Comparison of ENCODE assay signal across 24 mouse cellular contexts in the genomic region with DNA sequence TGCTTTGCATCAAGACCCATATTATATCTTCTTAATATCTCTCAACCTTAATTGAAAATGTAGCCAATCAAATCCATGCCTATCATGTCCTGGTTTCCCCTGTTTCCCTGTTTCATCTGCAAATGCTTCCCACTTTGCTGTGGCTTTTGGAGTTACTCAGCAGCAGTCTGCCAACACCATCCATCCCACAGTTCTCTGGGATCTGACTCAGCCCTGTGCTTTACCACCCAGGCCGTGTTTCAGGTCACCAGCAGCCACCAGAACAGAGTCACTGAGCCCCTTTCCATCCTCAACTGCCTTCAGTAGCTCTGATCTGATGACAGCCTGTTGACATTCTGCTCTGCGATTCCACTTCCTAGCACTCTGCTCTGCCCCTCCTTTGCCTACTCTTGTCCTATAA.
"Had no signal": no experiment of that assay in that cellular context is flagged by ENCODE, and none has a peak within 500 bp of the region (broad histone marks: within the 10 kb centered on the region; RNA-seq: fewer than 3 reads in every experiment).

No protein-coding gene starts in this region.

- ATAC-seq: inflammation-experienced regulatory T-cells, adult 6 months; intestine, embryonic 15.5 days; intestine, postnatal 0 days had no signal

- H3K36me3 ChIP-seq: heart, embryonic 10.5 days; heart, embryonic 12.5 days; hindbrain, embryonic 15.5 days; intestine, embryonic 15.5 days; limb, embryonic 10.5 days; limb, embryonic 12.5 days; liver, embryonic 13.5 days; liver, embryonic 15.5 days had no signal

- H3K4me1 ChIP-seq: heart, embryonic 10.5 days; heart, embryonic 12.5 days; hindbrain, embryonic 13.5 days; hindbrain, embryonic 15.5 days; intestine, embryonic 15.5 days; limb, embryonic 10.5 days; limb, embryonic 12.5 days; liver, embryonic 13.5 days; liver, embryonic 15.5 days had no signal

- H3K9ac ChIP-seq: heart, embryonic 12.5 days; hindbrain, embryonic 13.5 days; hindbrain, embryonic 15.5 days; intestine, embryonic 15.5 days; limb, embryonic 12.5 days; liver, embryonic 13.5 days; liver, embryonic 15.5 days had no signal

- H3K27ac ChIP-seq: heart, embryonic 10.5 days; hindbrain, embryonic 13.5 days; hindbrain, embryonic 15.5 days; intestine, embryonic 15.5 days; left cerebral cortex, adult 2 months; limb, embryonic 10.5 days; limb, embryonic 12.5 days; liver, embryonic 13.5 days; liver, embryonic 15.5 days had no signal

- H3K4me2 ChIP-seq: heart, embryonic 12.5 days; hindbrain, embryonic 13.5 days; hindbrain, embryonic 15.5 days; intestine, embryonic 15.5 days; limb, embryonic 12.5 days; liver, embryonic 11.5 days; liver, embryonic 13.5 days; liver, embryonic 15.5 days had no signal

- H3K27me3 ChIP-seq: heart, embryonic 12.5 days; hindbrain, embryonic 13.5 days; hindbrain, embryonic 15.5 days; intestine, embryonic 15.5 days; limb, embryonic 12.5 days; liver, embryonic 13.5 days; liver, embryonic 15.5 days had no signal

- DNase-seq: gastrocnemius, postnatal 14 days; gastrocnemius, postnatal 36 days; heart, adult 18-20 months; heart, postnatal 10 days; kidney, adult 18-20 months; kidney, adult 8-10 months; kidney, postnatal 10 days; kidney, postnatal 25 days; kidney, postnatal 4 days; layer of hippocampus, adult 9-11 months; liver; liver, embryonic 13.5 days had no signal

- H3K9me3 ChIP-seq: heart, embryonic 10.5 days; heart, embryonic 12.5 days; hindbrain, embryonic 13.5 days; hindbrain, embryonic 15.5 days; intestine, embryonic 15.5 days; limb, embryonic 10.5 days; limb, embryonic 12.5 days; liver, embryonic 13.5 days; liver, embryonic 15.5 days had no signal

- H3K4me3 ChIP-seq: heart, embryonic 10.5 days; heart, embryonic 12.5 days; hindbrain, embryonic 13.5 days; hindbrain, embryonic 15.5 days; intestine, embryonic 15.5 days; left cerebral cortex, adult 2 months; limb, embryonic 10.5 days; limb, embryonic 12.5 days; liver, embryonic 13.5 days; liver, embryonic 15.5 days had no signal
